Comparison of ENCODE assay signal across 8 mouse cellular contexts in genomic region chr2:103761993-103762392, GRCm38 (mm10). TPM values are rescaled to one million over a fixed set of nuclear protein-coding genes. Genes with fewer than 3 reads are reported as not detected.
DNase-seq lines count a peak whose midpoint lies in the region; ATAC-seq and TF ChIP-seq lines count a peak whose summit lies in the region.

No protein-coding gene starts in this region.

- no peak for ATAC-seq in heart, embryonic 13.5 days (ENCODE audit: extremely low read depth, insufficient number of reproducible peaks, low FRiP score, low TSS enrichment)
- ATAC-seq in hindbrain, embryonic 11.5 days (ENCODE audit: low FRiP score) = no peak
- ATAC-seq in monocyte, adult 5-6 weeks (replicated peaks; ENCODE audit: insufficient number of reproducible peaks, low FRiP score, low TSS enrichment, poor library complexity, severe bottlenecking) = no peak

- H3K27ac ChIP-seq in heart, embryonic 13.5 days (replicated peaks) = no peak overlapping the region
- no peak overlapping the region for H3K27ac ChIP-seq in hindbrain, embryonic 11.5 days (ENCODE audit: low read depth, low read length)
- no peak overlapping the region for H3K27ac ChIP-seq in macrophage

- peaks cover 22% of the 10 kb centered on the region for H3K79me2 ChIP-seq in macrophage (ENCODE audit: inconsistent target)

- TF ChIP-seq CTCF in E14TG2a.4 (conservative IDR thresholded peaks at IDR 0.05; ENCODE audit: low read length) = no peak

- peaks cover 21% of the 10 kb centered on the region for H3K4me1 ChIP-seq in heart, embryonic 13.5 days
- peaks cover 37% of the 10 kb centered on the region for H3K4me1 ChIP-seq in E14TG2a.4 (replicated peaks; ENCODE audit: low read depth, low read length)
- H3K4me1 ChIP-seq in hindbrain, embryonic 11.5 days (replicated peaks; ENCODE audit: control insufficient read depth, insufficient read depth, low read length) = no peaks in the 10 kb centered on the region

- no peaks in the 10 kb centered on the region for H3K27me3 ChIP-seq in heart, embryonic 13.5 days (replicated peaks)
- H3K27me3 ChIP-seq in E14TG2a.4 (ENCODE audit: insufficient read depth, low read length) = no peaks in the 10 kb centered on the region
- no peaks in the 10 kb centered on the region for H3K27me3 ChIP-seq in hindbrain, embryonic 11.5 days (ENCODE audit: control insufficient read depth, insufficient read depth, low read length)

- intact Hi-C loops in heart, postnatal 36 days (cut with DNase I) = loop anchor here (1.0 to 5.0 kb wide), 4 partner anchors 15 to 275 kb away; partner anchors contain the start of genes Caprin1 and Cat

- H3K4me2 ChIP-seq in heart, embryonic 13.5 days = peak overlapping the region; percentile 92
- H3K4me2 ChIP-seq in hindbrain, embryonic 11.5 days (replicated peaks; ENCODE audit: low read depth, low read length) = peak overlapping the region; percentile 85; the same call in 1 of the 2 replicates

- H3K36me3 ChIP-seq in heart, embryonic 13.5 days = peaks cover 35% of the 10 kb centered on the region
- peaks cover 59% of the 10 kb centered on the region for H3K36me3 ChIP-seq in E14TG2a.4 (ENCODE audit: insufficient read depth, low read length)
- H3K36me3 ChIP-seq in hindbrain, embryonic 11.5 days (ENCODE audit: control insufficient read depth, insufficient read depth, low read length) = peaks cover 4% of the 10 kb centered on the region; the same call in 1 of the 2 replicates
- H3K36me3 ChIP-seq in macrophage (ENCODE audit: inconsistent target) = peaks cover 11% of the 10 kb centered on the region

- H3K9ac ChIP-seq in heart, embryonic 13.5 days = no peak overlapping the region
- H3K9ac ChIP-seq in hindbrain, embryonic 11.5 days (ENCODE audit: low read depth, low read length) = no peak overlapping the region

- no peak for DNase-seq in heart, postnatal 36 days
- no peak for DNase-seq in hindbrain, embryonic 11.5 days (ENCODE audit: low spot score)
- no peak for DNase-seq in layer of hippocampus, adult 18-20 months (ENCODE audit: low spot score in 2 of 2)
- no peak for DNase-seq in adrenal gland, postnatal 25 days

- peak overlapping the region; percentile 79 for H3K4me3 ChIP-seq in heart, embryonic 13.5 days
- peak overlapping the region; percentile 97 for H3K4me3 ChIP-seq in E14TG2a.4 (replicated peaks; ENCODE audit: low read length)
- peak overlapping the region; percentile 62; the same call in 1 of the 2 replicates for H3K4me3 ChIP-seq in hindbrain, embryonic 11.5 days (ENCODE audit: low read depth, low read length)
- peak overlapping the region; percentile 96 for H3K4me3 ChIP-seq in macrophage (ENCODE audit: inconsistent target)

- no peaks in the 10 kb centered on the region for H3K9me3 ChIP-seq in heart, embryonic 13.5 days
- no peaks in the 10 kb centered on the region for H3K9me3 ChIP-seq in E14TG2a.4 (ENCODE audit: low read length)
- no peaks in the 10 kb centered on the region for H3K9me3 ChIP-seq in hindbrain, embryonic 11.5 days (ENCODE audit: control insufficient read depth, low read length)

- WGBS in heart, embryonic 13.5 days = 26% methylated on average over 4 of the region's 4 CpGs
- 44% methylated on average over 4 of the region's 4 CpGs for WGBS in hindbrain, embryonic 11.5 days
- 34% methylated on average over 3 of the region's 4 CpGs for WGBS in macrophage (ENCODE audit: missing documents)

RNA-seq across cellular contexts. Expression of gene Nat10, which starts 0.9 kb away (rescaled TPM):
- 15.8 and 16.1 TPM in 2 replicates for polyA plus RNA-seq in heart, embryonic 13.5 days (2015; fragmentation: Nextera tagmentation; extraction: Ambion mirVana)
- 10 to 100 TPM; 13.3 to 16.2 TPM for total RNA-seq in heart, postnatal 36 days (2021)
- 21.5 and 22.7 TPM in 2 replicates for polyA plus RNA-seq in hindbrain, embryonic 11.5 days (2014; fragmentation: Nextera tagmentation; extraction: Ambion mirVana)
- total RNA-seq in macrophage (2018; cell fraction: chromatin; rRNA removed) = 100 to 1,000 TPM in 2 of 26 experiments, 10 to 100 TPM in 24; 27.3 to 110 (median 71.5) TPM
- total RNA-seq in macrophage (2018; cell fraction: cytosol; rRNA removed) = 10 to 100 TPM in 13 of 26 experiments, 1 to 10 TPM in 13; 6.1 to 14.4 (median 9.9) TPM
- 10 to 100 TPM; 12.2 to 78.1 (median 32.6) TPM for total RNA-seq in macrophage (2018; cell fraction: nucleus; rRNA removed)
- polyA plus RNA-seq in macrophage (2018) = 10.2 to 23.1 TPM (median 16.4 TPM) in 3 replicates
- total RNA-seq in monocyte, adult 5-6 weeks (2017) = 25.1 to 46.8 TPM (median 32.7 TPM) in 3 replicates
- total RNA-seq in layer of hippocampus, adult 18-20 months (2021) = 10 to 100 TPM; 30.3 to 33.3 TPM
- total RNA-seq in adrenal gland, postnatal 25 days (2021) = 46.9 and 59.8 TPM in 2 replicates

RNA-seq across cellular contexts. Expression of gene Caprin1, which starts 35.5 kb away (rescaled TPM):
- 199 and 202 TPM in 2 replicates for polyA plus RNA-seq in heart, embryonic 13.5 days (2015; fragmentation: Nextera tagmentation; extraction: Ambion mirVana)
- 100 to 1,000 TPM; 186 to 200 TPM for total RNA-seq in heart, postnatal 36 days (2021)
- polyA plus RNA-seq in hindbrain, embryonic 11.5 days (2014; fragmentation: Nextera tagmentation; extraction: Ambion mirVana) = 610 and 653 TPM in 2 replicates
- total RNA-seq in macrophage (2018; cell fraction: chromatin; rRNA removed) = 100 to 1,000 TPM; 200 to 695 (median 525) TPM
- total RNA-seq in macrophage (2018; cell fraction: cytosol; rRNA removed) = 100 to 1,000 TPM; 225 to 325 (median 275) TPM
- total RNA-seq in macrophage (2018; cell fraction: nucleus; rRNA removed) = 100 to 1,000 TPM; 171 to 534 (median 369) TPM
- 198 to 272 TPM (median 226 TPM) in 3 replicates for polyA plus RNA-seq in macrophage (2018)
- 252 to 314 TPM (median 306 TPM) in 3 replicates for total RNA-seq in monocyte, adult 5-6 weeks (2017)
- 100 to 1,000 TPM; 308 to 313 TPM for total RNA-seq in layer of hippocampus, adult 18-20 months (2021)
- 545 and 563 TPM in 2 replicates for total RNA-seq in adrenal gland, postnatal 25 days (2021)
